Mouse (Mus musculus) neural tube, embryonic 11.5 days (tissue): ENCODE results near the gene Nup88. TPM values are rescaled to one million over a fixed set of nuclear protein-coding genes. Genes with fewer than 3 reads are reported as not detected.

Experiments used
- ATAC-seq: fragments of 200-750 bp; cut with Nextera tagmentation; 2 replicates; pipeline ENCODE4 v1.8.0; 2017; ENCODE audit warnings: moderate number of reproducible peaks, mild to moderate bottlenecking, moderate TSS enrichment, moderate library complexity; ENCODE audit not compliant: insufficient read depth, low FRiP score, low TSS enrichment
- DNase-seq: peaks from one replicate; pipeline ENCODE4 v3.0.0-alpha.2; 2015; ENCODE audit warnings: low spot score
- H3K27ac ChIP-seq: fragments of 300-500 bp; sonication (generic); 2 replicates; pipeline ENCODE4 v1.5.1; 2014; ENCODE audit warnings: low read depth, mild to moderate bottlenecking, low read length
- H3K27me3 ChIP-seq: fragments of 300-500 bp; sonication (generic); 2 replicates; pipeline ENCODE4 v1.6.1; 2014; ENCODE audit warnings: mild to moderate bottlenecking, low read length, mixed read lengths; ENCODE audit not compliant: control insufficient read depth, insufficient read depth
- H3K36me3 ChIP-seq: fragments of 300-500 bp; sonication (generic); 2 replicates; pipeline ENCODE4 v1.6.1; 2014; ENCODE audit warnings: mild to moderate bottlenecking, low read length, moderate library complexity, mixed read lengths; ENCODE audit not compliant: control insufficient read depth, insufficient read depth
- H3K4me1 ChIP-seq: fragments of 300-500 bp; sonication (generic); 2 replicates; pipeline ENCODE4 v1.6.1; 2014; ENCODE audit warnings: low read length, mixed read lengths; ENCODE audit not compliant: control insufficient read depth, insufficient read depth
- H3K4me2 ChIP-seq: fragments of 300-500 bp; sonication (generic); 2 replicates; pipeline ENCODE4 v1.6.1; 2014; ENCODE audit warnings: low read depth, mild to moderate bottlenecking, moderate library complexity
- H3K4me3 ChIP-seq: fragments of 300-500 bp; sonication (generic); 2 replicates; pipeline ENCODE4 v1.5.1; 2014; ENCODE audit warnings: low read depth, low read length
- H3K9ac ChIP-seq: fragments of 300-500 bp; sonication (generic); 2 replicates; pipeline ENCODE4 v1.6.1; 2014; ENCODE audit warnings: mild to moderate bottlenecking, low read length
- H3K9me3 ChIP-seq: fragments of 300-500 bp; sonication (generic); 2 replicates; pipeline ENCODE4 v1.6.1; 2016; ENCODE audit warnings: low read length; ENCODE audit not compliant: control insufficient read depth
- WGBS: fragments of 180-500 bp; shearing (Covaris S2); extraction: QIAGEN DNeasy Blood & Tissue Kit; methylation state at CpG from one replicate; pipeline ENCODE4 v1.1.7; 2014; 5-methylcytosine and 5-hydroxymethylcytosine counted together
- polyA plus RNA-seq: library from polyadenylated mRNA; unstranded; fragments of >200 nt; fragmentation: Nextera tagmentation; extraction: Ambion mirVana; gene quantifications from 2 replicates; pipeline ENCODE4 v1.2.1, GENCODE M21; 2014

Nup88 gene
- polyA plus RNA-seq, 1 experiment from 2014 or later, result 182 TPM

DNA sequence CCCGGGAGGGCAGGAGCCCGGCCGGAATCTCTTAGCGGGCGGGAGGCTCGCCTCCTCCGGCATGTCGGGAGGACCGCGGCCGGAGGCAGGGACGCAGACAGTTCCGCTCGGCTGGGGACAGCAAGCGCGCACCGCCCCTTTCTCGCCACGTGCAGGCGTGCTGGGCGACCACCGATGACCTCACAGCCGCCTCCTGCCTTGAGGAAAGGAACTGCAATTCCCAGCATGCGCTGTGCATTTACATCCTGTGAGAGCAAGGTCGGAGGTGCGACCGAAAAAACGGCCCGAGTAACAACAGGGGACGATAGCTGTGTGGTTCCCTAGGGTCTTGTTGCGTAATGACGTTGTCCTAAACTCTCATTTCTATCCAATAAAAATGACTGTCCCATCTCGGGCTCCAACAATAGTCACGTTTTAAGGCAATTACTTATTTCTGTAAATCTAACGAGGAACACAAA is 34.6 kb upstream of the Nup88 start, which contains the start of gene Dhx33:
Gene Dhx33 (minus strand): TSS at position 122 of the 458 bp plus-strand sequence.
- peaks cover 3% of the 10 kb centered on the region; the same call in 1 of the 2 replicates for H3K4me1 ChIP-seq
- under 1% methylated on average over 35 of the region's 35 CpGs for WGBS

DNA sequence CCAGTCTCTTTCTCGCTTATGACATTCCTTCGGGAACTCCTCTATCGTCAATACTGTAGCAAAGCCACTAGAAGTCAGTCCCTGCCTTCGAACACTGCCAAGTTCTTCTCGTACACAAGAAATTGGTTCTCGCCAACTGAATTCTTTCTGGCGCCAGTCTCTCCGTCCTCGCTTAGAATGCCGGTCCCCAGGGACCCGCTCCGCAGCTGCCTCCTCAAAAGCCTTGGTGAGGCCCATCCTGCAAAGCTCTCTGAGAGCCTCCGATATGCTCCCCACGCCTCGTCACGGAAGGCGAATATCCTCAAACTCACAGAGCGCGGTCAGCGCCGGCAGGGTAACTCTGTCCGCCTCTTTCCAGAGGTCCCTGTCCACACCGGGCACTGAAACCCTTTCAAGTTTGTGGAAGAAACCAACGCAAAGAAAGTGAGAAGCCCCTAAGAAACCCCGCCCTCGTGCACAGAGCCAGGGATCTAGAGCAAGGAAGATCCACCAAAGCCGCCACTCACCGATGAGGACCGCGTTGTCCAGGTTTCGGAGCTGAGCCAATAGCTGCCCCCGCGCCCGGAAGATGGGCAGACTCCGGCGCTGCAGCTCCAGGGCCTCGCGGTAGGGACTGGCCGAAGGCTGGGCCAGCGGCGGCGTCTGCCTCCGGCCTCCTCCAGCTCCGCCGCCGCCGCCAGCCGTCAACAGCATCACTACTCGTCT is 34.0 kb upstream of the Nup88 start:
- Histone ChIP-seq H3K4me2 (peak overlapping the region; percentile 46), H3K4me1 (peaks cover 3% of the 10 kb centered on the region; the same call in 1 of the 2 replicates), H3K27ac (peak overlapping the region; percentile 64), H3K9ac (peak overlapping the region; percentile 72), H3K36me3 (peaks cover 5% of the 10 kb centered on the region), H3K27me3 (no peaks in the 10 kb centered on the region), H3K4me3 (peak overlapping the region; percentile 86), H3K9me3 (no peaks in the 10 kb centered on the region)
- peak; percentile 68 for DNase-seq
- ATAC-seq, result peak; percentile 72
- under 1% methylated on average over 49 of the region's 49 CpGs for WGBS

More for the DNA sequence above, 34.6 kb upstream of the Nup88 start, which contains the start of gene Dhx33:
- ATAC-seq (peak; percentile 98), DNase-seq (peak; percentile 94)
- Histone ChIP-seq H3K36me3 (peaks cover 5% of the 10 kb centered on the region), H3K4me3 (peak within 1 kb of the TSS; percentile 86), H3K4me2 (peak within 1 kb of the TSS; percentile 46), H3K9me3 (no peaks in the 10 kb centered on the region), H3K9ac (peak within 1 kb of the TSS; percentile 72), H3K27ac (peak within 1 kb of the TSS; percentile 64), H3K27me3 (no peaks in the 10 kb centered on the region)

DNA sequence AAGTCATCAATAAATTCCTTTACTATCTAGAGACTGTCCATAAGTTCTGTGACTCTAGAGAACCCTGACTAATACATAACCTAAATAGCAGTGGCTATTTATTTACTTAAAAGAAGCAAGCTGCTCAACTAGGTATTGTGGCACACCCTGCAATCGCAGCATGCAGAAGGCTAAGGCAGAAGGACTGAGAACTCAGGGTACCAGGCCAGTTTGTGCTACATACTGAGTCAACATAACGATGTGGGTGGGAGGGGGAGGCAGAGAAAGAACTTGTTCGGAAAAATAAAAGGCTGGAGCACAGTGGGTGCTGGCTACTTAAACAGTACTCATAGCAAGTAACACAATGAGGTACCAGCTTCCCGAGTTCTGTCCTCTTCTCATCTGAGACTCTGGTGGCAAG is 31.4 kb upstream of the Nup88 start:
- no peaks in the 10 kb centered on the region for H3K9me3 ChIP-seq
- no peak overlapping the region for H3K4me3 ChIP-seq
- H3K27ac ChIP-seq, result no peak overlapping the region
- H3K27me3 ChIP-seq, result no peaks in the 10 kb centered on the region
- peaks cover 5% of the 10 kb centered on the region for H3K36me3 ChIP-seq
- ATAC-seq (no peak), DNase-seq (no peak)
- 84% methylated on average over 4 of the region's 4 CpGs for WGBS
- H3K4me2 ChIP-seq, result no peak overlapping the region
- peaks cover 3% of the 10 kb centered on the region; the same call in 1 of the 2 replicates for H3K4me1 ChIP-seq
- H3K9ac ChIP-seq, result no peak overlapping the region

DNA sequence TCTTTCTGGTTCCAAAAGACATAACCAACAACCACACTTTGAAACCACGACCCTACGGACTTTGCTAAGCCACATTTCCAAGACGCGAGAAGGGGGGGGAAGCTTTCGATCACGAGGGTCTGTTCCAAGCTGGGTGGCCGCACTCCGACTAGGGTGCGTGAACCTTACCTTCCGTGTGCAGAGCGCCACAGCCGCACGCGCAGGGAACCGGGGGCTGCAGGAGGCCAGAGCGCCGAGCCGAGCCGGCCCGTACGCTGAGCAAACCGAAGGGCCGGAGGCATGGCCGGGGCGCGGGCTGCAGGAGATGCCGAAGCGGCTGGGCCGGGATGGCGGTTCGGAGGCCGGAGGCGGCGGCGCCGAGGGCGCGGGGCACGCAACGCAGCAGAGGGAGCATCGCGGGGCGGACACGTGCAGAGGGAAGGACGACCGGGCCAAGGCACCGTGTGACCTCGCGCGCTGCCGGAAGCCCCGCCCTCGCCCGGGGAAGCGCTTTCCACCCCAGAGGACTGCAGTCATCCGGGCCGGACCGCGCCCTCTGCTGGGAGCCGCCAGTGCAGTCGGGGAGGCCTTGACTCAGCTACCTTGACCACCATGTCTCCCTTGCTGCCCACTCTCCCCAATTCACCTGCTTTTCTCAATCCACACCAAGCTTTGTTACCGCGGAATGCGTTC is 12.9 kb upstream of the Nup88 start, which contains the start of gene C1qbp:
Gene C1qbp (minus strand): TSS at position 470 of the 672 bp plus-strand sequence.
- H3K27ac ChIP-seq, result peak within 1 kb of the TSS; percentile 17; the same call in 1 of the 2 replicates
- WGBS, result under 1% methylated on average over 60 of the region's 64 CpGs

DNA sequence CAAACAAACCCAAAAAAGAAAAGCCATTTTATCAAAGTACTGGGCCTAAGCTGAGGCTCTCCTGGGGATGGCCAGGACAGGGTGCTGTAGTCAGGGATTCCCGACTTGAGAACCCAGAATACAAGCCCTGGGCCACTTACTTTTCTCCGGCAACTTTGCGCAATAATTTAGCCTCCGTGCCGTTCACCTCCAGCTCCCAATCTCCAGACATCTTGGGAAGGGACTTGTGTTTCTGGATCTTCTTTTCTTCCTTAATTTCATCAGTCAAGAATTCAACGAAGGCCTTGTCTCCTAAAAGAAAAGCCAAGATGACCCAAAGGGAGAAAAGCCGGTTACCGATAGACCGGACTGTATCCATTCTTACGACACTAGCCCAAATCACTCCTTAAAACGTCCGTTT is 12.3 kb upstream of the Nup88 start:
- Histone ChIP-seq H3K9me3 (no peaks in the 10 kb centered on the region), H3K4me1 (peaks cover 4% of the 10 kb centered on the region; the same call in 1 of the 2 replicates), H3K27ac (no peak overlapping the region), H3K36me3 (peaks cover 20% of the 10 kb centered on the region), H3K27me3 (no peaks in the 10 kb centered on the region), H3K4me3 (peak overlapping the region; percentile 98), H3K4me2 (peak overlapping the region; percentile 78), H3K9ac (peak overlapping the region; percentile 87)
- 9% methylated on average over 12 of the region's 12 CpGs for WGBS
- ATAC-seq (no peak), DNase-seq (no peak)

More for the DNA sequence above, 12.9 kb upstream of the Nup88 start, which contains the start of gene C1qbp:
- Histone ChIP-seq H3K4me1 (peaks cover 4% of the 10 kb centered on the region; the same call in 1 of the 2 replicates), H3K4me2 (peak within 1 kb of the TSS; percentile 78), H3K4me3 (peak within 1 kb of the TSS; percentile 98), H3K36me3 (peaks cover 18% of the 10 kb centered on the region), H3K27me3 (no peaks in the 10 kb centered on the region), H3K9me3 (no peaks in the 10 kb centered on the region), H3K9ac (peak within 1 kb of the TSS; percentile 87)
- peak; percentile 94 for DNase-seq
- ATAC-seq, result peak; percentile 93

DNA sequence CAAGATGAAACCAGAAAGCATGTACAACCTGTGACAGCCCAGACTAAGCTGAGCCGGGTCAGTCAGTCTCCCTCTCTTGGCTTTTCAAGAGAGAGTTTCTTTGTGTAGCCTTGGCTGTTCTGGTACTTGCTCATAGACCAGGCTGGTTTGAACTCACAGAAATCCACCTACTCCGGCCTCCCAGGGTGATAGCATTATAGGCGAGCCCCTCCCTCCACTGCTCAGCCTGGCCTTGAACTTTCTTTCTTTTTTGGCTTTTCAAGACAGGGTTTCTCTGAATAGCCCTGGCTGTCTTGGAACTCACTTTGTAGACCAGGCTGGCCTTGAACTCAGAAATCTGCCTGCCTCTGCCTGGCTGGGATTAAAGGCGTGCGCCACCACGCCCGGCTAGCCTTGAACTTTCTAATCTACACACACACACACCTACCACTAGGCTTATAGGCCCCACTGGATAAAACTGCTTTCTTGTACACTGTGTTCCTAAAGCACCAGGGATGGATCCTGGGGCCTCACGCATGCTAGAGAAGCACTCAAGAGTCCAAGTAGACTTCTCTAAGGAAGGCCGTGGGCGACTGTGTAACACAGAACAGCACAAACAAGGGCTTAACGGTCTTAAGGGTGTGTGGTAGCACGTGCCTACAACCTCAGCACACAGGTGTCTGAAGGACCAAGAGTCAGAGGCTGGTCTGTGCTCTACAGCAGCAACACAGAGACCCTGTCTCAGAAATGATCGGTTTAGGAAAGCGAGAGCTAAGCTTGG is 11.2 kb upstream of the Nup88 start:
- no peaks in the 10 kb centered on the region for H3K27me3 ChIP-seq
- peaks cover 4% of the 10 kb centered on the region; the same call in 1 of the 2 replicates for H3K4me1 ChIP-seq
- H3K4me2 ChIP-seq, result no peak overlapping the region
- no peak overlapping the region for H3K4me3 ChIP-seq
- H3K9ac ChIP-seq, result no peak overlapping the region
- DNase-seq (no peak), ATAC-seq (no peak)
- no peaks in the 10 kb centered on the region for H3K9me3 ChIP-seq
- no peak overlapping the region for H3K27ac ChIP-seq
- peaks cover 24% of the 10 kb centered on the region for H3K36me3 ChIP-seq
- 93% methylated on average over 14 of the region's 14 CpGs for WGBS

DNA sequence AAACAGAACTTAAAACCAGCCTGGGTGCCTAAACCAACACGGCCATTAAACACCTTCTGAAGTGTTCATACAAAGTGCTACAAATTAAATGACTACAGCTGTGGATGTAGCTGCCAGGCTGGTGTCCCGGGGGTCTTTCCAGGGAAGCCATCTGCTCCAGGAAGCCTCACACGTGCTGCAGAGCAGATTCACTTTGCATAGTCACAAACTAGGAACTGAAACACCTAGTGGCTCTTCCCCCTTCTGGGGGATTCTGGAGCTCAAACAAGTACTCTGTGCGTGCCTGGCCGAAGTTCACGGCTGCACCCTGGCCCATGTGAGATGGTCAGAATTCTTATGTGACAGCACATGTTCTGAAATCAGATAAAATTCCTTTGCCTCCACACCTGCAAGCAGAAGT is 10.5 kb upstream of the Nup88 start:
- Histone ChIP-seq H3K27ac (no peak overlapping the region), H3K36me3 (peaks cover 24% of the 10 kb centered on the region), H3K4me1 (peaks cover 4% of the 10 kb centered on the region; the same call in 1 of the 2 replicates), H3K9me3 (no peaks in the 10 kb centered on the region), H3K4me3 (no peak overlapping the region), H3K9ac (no peak overlapping the region), H3K4me2 (no peak overlapping the region), H3K27me3 (no peaks in the 10 kb centered on the region)
- 94% methylated on average over 6 of the region's 6 CpGs for WGBS
- DNase-seq, result no peak
- ATAC-seq, result no peak

DNA sequence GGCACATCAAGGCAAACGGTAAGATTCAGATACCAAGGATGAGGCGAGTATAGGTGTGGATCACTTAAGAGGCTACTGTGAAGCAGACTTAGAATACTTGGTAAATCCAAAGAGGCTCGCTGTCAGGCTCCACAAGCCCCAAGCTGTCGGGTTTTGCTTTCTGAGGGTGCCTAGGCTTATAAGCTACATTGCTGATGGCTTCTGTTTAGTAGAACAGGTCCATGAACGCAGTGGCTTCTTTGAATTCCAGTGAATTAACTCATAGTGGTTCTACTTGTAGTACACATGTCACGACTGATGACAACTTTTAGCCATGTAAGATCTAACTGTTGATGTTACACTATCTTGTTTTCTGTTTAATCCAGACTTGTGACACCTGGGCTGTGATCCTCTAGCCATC is 7.5 kb upstream of the Nup88 start:
- Histone ChIP-seq H3K36me3 (peaks cover 24% of the 10 kb centered on the region), H3K27me3 (no peaks in the 10 kb centered on the region)

More for the DNA sequence above, 7.5 kb upstream of the Nup88 start:
- H3K9me3 ChIP-seq, result no peaks in the 10 kb centered on the region
- ATAC-seq (no peak), DNase-seq (no peak)
- H3K4me1 ChIP-seq, result peaks cover 4% of the 10 kb centered on the region; the same call in 1 of the 2 replicates
- H3K9ac ChIP-seq, result no peak overlapping the region
- H3K4me3 ChIP-seq, result no peak overlapping the region
- no peak overlapping the region for H3K27ac ChIP-seq
- WGBS, result 95% methylated on average over 6 of the region's 6 CpGs
- H3K4me2 ChIP-seq, result no peak overlapping the region
